Mouse (Mus musculus) embryonic facial prominence, embryonic 13.5 days (tissue): ENCODE measurements around the gene Heg1. TPM values are rescaled to one million over a fixed set of nuclear protein-coding genes. Genes with fewer than 3 reads are reported as not detected.

Source experiments
- ATAC-seq: fragments of 200-750 bp; cut with Nextera tagmentation; 2 replicates; pipeline ENCODE4 v1.8.0; 2017; ENCODE audit warnings: low read depth; ENCODE audit not compliant: insufficient number of reproducible peaks, insufficient read depth, low FRiP score, low TSS enrichment
- H3K27ac ChIP-seq: fragments of 300-500 bp; sonication (generic); 2 replicates; pipeline ENCODE4 v1.5.1; 2015; ENCODE audit warnings: moderate library complexity, mild to moderate bottlenecking, inconsistent platforms
- H3K27me3 ChIP-seq: fragments of 300-500 bp; sonication (generic); 2 replicates; pipeline ENCODE4 v1.6.1; 2015; ENCODE audit warnings: mild to moderate bottlenecking, inconsistent platforms
- H3K36me3 ChIP-seq: fragments of 300-500 bp; sonication (generic); 2 replicates; pipeline ENCODE4 v1.6.1; 2015; ENCODE audit warnings: mild to moderate bottlenecking, inconsistent platforms
- H3K4me1 ChIP-seq: fragments of 300-500 bp; sonication (generic); 2 replicates; pipeline ENCODE4 v1.6.1; 2015; ENCODE audit warnings: inconsistent platforms
- H3K4me2 ChIP-seq: fragments of 300-500 bp; sonication (generic); 2 replicates; pipeline ENCODE4 v1.6.1; 2015; ENCODE audit warnings: moderate library complexity, mild to moderate bottlenecking, inconsistent platforms
- H3K4me3 ChIP-seq: fragments of 300-500 bp; sonication (generic); 2 replicates; pipeline ENCODE4 v1.5.1; 2015; ENCODE audit warnings: mild to moderate bottlenecking, inconsistent platforms
- H3K9ac ChIP-seq: fragments of 300-500 bp; sonication (generic); 2 replicates; pipeline ENCODE4 v1.6.1; 2015; ENCODE audit warnings: mild to moderate bottlenecking, inconsistent platforms
- H3K9me3 ChIP-seq: fragments of 300-500 bp; sonication (generic); 2 replicates; pipeline ENCODE4 v1.6.1; 2016; ENCODE audit warnings: inconsistent platforms
- WGBS: fragments of 180-500 bp; shearing (Covaris S2); methylation state at CpG from one replicate; pipeline ENCODE4 v1.1.7; 2015; ENCODE audit warnings: mixed read lengths; 5-methylcytosine and 5-hydroxymethylcytosine counted together
- polyA plus RNA-seq: library from polyadenylated mRNA; unstranded; fragments of >200 nt; fragmentation: Nextera tagmentation; extraction: Ambion mirVana; gene quantifications from 2 replicates; pipeline ENCODE4 v1.2.1, GENCODE M21; 2015

Gene Heg1
- polyA plus RNA-seq, 1 experiment from 2014 or later, result 12.6 TPM

DNA sequence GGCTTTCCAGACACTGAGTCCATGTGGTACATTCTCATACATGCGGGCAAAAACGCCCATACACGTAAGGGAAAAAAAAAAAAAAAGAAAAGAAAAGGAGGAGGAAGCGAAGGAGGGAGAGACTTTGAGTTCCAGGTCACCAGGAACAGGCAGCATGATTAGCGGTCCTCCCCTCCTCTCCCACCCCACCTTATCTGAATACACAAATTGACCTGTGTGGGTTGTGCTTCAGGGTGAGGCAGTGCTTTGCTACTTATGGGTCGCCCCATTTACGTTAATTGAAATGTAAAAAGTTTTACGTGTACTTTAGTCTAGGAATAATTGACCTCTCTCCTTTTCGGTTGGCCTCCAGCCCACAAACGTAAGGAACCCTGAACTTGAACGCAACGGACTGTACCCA lies 82.1 kb downstream of the Heg1 start:
- Histone ChIP-seq H3K27me3 (no peaks in the 10 kb centered on the region), H3K4me1 (peaks cover 8% of the 10 kb centered on the region), H3K36me3 (peaks cover 10% of the 10 kb centered on the region; the same call in 1 of the 2 replicates), H3K9me3 (no peaks in the 10 kb centered on the region), H3K4me2 (no peak overlapping the region), H3K4me3 (no peak overlapping the region), H3K27ac (no peak overlapping the region), H3K9ac (no peak overlapping the region)
- WGBS, result 83% methylated on average over 12 of the region's 12 CpGs
- ATAC-seq, result no peak

DNA sequence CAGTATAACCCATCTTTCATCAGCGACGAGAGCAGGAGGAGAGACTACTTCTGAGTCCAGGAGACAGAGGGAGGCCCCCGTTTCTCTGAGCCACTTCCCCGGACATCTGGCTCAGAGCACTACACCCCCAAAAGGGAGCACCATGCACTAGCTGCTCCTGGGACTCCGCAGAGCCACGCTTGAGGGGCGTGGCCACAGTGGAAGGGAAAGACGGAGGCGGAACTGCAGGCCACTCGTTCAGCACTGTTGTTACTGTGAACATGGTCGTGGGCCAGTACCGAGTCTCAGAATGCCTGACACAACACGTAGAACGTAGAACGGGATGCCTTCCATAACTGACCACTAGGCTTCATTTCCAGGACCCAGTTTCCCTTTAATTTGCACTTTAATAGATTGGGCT lies 82.6 kb downstream of the Heg1 start:
- H3K9ac ChIP-seq, result no peak overlapping the region
- no peaks in the 10 kb centered on the region for H3K27me3 ChIP-seq
- H3K4me2 ChIP-seq, result no peak overlapping the region
- WGBS, result 68% methylated on average over 15 of the region's 15 CpGs
- peaks cover 10% of the 10 kb centered on the region; the same call in 1 of the 2 replicates for H3K36me3 ChIP-seq
- no peaks in the 10 kb centered on the region for H3K9me3 ChIP-seq
- no peak for ATAC-seq
- H3K4me3 ChIP-seq, result no peak overlapping the region
- H3K27ac ChIP-seq, result no peak overlapping the region
- peaks cover 8% of the 10 kb centered on the region for H3K4me1 ChIP-seq

DNA sequence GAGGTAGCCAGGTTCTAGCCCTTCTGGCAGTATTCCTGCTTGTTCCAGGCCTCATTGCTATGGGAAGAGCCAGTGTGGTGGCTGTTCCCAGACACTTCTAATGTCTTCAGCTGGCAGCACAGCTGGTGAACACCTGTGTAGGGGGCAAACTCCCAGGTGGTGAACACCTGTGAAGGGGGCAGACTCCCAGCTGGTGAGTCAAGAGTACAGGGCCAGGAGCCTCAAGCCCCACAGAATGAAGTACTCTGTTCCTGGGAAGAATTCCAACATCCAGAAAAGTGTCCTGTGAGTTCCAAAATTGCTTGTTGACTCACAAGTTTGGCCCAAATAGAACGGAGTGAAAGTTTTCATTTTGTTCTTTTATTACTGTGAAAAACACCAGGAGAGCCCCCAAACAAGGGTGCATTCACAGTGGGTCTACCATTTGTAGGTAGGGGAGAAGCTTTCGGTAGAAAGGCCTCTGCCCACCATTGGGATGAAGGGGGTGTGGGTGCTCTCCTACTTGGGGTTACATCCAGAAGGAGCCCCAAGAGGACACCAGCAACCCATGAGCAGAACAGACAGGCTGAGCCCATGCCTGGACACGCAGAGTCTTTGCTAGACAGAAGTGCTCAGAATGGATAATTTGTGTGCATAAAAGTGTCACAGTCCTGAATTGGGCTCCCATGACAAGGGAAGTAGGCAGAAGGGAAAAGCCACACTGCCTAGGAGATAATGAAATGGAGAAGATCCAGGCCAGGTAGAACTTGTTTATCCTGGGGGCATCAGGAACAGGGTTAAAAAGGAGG lies 84.5 kb downstream of the Heg1 start:
- H3K4me2 ChIP-seq, result no peak overlapping the region
- H3K9ac ChIP-seq, result no peak overlapping the region
- H3K4me1 ChIP-seq, result peaks cover 8% of the 10 kb centered on the region
- H3K36me3 ChIP-seq, result peaks cover 5% of the 10 kb centered on the region; the same call in 1 of the 2 replicates
- no peaks in the 10 kb centered on the region for H3K27me3 ChIP-seq
- 82% methylated on average over 3 of the region's 3 CpGs for WGBS
- no peak overlapping the region for H3K4me3 ChIP-seq
- H3K27ac ChIP-seq, result no peak overlapping the region
- no peaks in the 10 kb centered on the region for H3K9me3 ChIP-seq
- no peak for ATAC-seq

DNA sequence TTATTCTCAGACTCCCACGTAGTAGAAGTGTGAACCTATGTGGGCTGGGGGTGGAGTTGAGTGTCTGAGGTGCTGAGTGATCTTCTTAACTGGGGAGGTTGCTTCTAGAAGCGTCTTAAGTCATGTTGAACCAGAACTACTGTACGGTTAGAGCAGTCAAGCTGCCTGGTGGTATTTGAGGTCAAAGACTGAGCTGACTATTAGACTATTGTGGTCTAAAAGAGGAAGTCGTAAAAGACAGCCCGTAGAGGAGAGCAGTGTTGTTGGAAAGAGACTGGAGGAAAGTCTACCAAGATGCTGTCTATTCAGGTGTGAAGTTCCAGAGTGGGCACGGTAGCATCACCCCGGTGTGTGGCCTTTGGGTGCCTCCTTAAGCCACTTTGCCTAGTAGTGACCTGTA lies 85.7 kb downstream of the Heg1 start:
- ATAC-seq, result no peak
- no peak overlapping the region for H3K9ac ChIP-seq
- H3K36me3 ChIP-seq, result peaks cover 5% of the 10 kb centered on the region; the same call in 1 of the 2 replicates
- peaks cover 2% of the 10 kb centered on the region for H3K4me1 ChIP-seq
- WGBS, result 79% methylated on average over 7 of the region's 7 CpGs
- no peak overlapping the region for H3K4me3 ChIP-seq
- H3K9me3 ChIP-seq, result no peaks in the 10 kb centered on the region
- no peak overlapping the region for H3K4me2 ChIP-seq
- no peak overlapping the region for H3K27ac ChIP-seq
- no peaks in the 10 kb centered on the region for H3K27me3 ChIP-seq

DNA sequence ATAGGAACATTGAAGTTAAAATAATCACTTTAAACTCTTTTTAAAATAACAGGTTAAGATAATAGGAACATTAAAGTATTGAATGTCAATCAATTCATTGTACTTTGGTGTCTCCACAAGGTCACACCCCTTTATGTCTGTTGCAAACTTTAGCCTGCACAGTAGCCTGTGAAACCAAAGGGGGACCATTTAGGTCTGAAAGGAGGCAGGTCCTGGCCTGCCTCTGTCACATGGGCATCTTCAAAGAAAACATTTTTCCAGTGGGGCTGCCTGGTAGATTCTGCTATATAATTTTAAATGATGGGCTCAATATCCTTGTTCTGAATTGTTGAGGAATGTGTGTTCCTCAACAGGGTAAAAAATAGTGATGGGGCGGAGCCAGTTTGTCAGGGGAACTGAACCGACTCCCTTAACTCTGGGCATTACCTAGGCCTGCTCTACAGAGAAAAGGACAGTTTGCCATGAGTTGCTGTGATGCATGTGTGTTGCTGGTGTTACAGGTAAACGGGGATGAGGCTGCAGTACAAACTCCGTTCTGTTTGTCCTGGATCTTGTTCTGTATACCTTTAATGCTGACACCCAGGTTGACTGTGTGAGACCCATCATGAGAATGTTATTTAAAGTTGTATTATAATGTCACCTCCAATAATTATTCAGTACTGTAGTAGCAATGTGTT lies 86.7 kb downstream of the Heg1 start:
- no peak for ATAC-seq
- no peak overlapping the region for H3K27ac ChIP-seq
- no peaks in the 10 kb centered on the region for H3K9me3 ChIP-seq
- H3K4me2 ChIP-seq, result no peak overlapping the region
- peaks cover 5% of the 10 kb centered on the region; the same call in 1 of the 2 replicates for H3K36me3 ChIP-seq
- no peak overlapping the region for H3K4me3 ChIP-seq
- H3K27me3 ChIP-seq, result no peaks in the 10 kb centered on the region
- WGBS, result 80% methylated on average over 4 of the region's 4 CpGs
- no peak overlapping the region for H3K9ac ChIP-seq
- H3K4me1 ChIP-seq, result no peaks in the 10 kb centered on the region

DNA sequence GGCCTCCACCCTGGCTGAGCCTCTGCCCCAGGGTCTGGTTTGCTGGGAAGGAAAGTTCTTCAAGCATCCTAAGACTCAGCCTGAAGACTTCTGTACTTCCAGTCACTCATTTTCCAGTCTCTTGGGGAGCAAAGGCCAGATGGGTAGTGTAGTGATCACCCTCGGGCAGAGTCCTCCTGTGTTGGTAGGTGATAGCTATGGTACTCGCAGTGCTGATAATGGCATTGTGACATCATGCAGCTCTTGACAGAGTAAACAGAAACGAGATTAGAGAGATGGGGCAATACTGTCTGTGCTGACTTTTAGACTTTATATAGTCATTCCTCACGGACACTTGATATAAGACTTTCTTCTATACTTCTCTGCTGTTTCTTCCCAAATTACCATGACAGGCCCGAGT lies 88.6 kb downstream of the Heg1 start:
- WGBS, result 87% methylated on average over 5 of the region's 5 CpGs
- ATAC-seq, result no peak
- H3K9me3 ChIP-seq, result no peaks in the 10 kb centered on the region
- no peak overlapping the region for H3K9ac ChIP-seq
- H3K27me3 ChIP-seq, result no peaks in the 10 kb centered on the region
- no peaks in the 10 kb centered on the region for H3K4me1 ChIP-seq
- no peak overlapping the region for H3K4me3 ChIP-seq
- H3K4me2 ChIP-seq, result no peak overlapping the region
- no peak overlapping the region for H3K27ac ChIP-seq
- H3K36me3 ChIP-seq, result no peaks in the 10 kb centered on the region

DNA sequence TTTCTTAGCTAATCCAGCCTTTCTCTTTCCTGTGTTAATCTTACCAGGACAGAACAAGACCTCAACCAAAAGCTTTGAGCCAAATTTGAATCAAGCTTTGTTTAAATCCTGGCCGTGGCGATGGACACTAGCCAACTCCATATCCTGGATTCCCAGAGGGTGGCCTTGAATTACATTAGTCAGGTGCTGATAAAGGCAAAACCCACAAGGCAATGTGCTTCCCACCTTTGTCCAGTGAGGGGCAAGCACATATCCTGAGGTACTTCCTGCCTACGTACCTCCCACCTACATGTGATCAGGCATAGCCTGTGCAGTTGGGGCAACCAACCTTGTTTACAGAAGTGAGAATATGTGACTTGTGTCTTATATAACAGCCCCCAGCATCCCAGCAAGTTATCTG lies 90.8 kb downstream of the Heg1 start:
- ATAC-seq, result no peak
- no peaks in the 10 kb centered on the region for H3K27me3 ChIP-seq
- no peaks in the 10 kb centered on the region for H3K9me3 ChIP-seq
- H3K4me3 ChIP-seq, result no peak overlapping the region
- no peaks in the 10 kb centered on the region for H3K36me3 ChIP-seq
- H3K4me2 ChIP-seq, result no peak overlapping the region
- 74% methylated on average over 3 of the region's 3 CpGs for WGBS
- no peak overlapping the region for H3K9ac ChIP-seq
- H3K4me1 ChIP-seq, result no peaks in the 10 kb centered on the region
- no peak overlapping the region for H3K27ac ChIP-seq

DNA sequence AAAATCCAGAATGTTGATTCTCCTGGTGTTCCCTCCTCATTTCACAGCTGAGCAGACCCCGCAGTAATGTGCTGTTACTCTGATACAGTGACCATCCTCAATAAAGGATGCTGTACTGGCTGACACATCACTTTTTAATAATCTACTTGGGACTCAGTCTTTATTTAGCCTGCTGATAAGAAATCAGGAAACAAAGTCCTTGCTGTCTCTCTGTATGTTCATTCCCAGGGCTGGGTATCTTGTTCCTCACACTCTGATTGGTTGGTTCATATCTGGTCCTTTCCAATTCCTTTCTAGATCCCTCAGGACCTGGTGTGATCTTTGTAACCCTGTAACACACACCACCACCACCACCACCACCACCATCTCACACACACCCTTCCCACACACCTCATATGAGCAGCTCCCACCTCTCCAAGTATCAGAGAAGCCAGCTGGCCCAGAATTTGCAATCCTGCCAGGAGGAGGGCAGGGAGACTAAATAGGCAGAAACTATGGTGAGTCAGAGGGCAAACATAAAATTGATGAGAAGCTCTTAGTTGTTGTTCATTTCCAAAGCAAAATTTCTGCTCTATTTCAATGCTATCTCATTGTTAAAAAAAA lies 91.7 kb downstream of the Heg1 start:
- 93% methylated on average over 1 of the region's 1 CpGs for WGBS
- no peaks in the 10 kb centered on the region for H3K4me1 ChIP-seq
- ATAC-seq, result no peak

DNA sequence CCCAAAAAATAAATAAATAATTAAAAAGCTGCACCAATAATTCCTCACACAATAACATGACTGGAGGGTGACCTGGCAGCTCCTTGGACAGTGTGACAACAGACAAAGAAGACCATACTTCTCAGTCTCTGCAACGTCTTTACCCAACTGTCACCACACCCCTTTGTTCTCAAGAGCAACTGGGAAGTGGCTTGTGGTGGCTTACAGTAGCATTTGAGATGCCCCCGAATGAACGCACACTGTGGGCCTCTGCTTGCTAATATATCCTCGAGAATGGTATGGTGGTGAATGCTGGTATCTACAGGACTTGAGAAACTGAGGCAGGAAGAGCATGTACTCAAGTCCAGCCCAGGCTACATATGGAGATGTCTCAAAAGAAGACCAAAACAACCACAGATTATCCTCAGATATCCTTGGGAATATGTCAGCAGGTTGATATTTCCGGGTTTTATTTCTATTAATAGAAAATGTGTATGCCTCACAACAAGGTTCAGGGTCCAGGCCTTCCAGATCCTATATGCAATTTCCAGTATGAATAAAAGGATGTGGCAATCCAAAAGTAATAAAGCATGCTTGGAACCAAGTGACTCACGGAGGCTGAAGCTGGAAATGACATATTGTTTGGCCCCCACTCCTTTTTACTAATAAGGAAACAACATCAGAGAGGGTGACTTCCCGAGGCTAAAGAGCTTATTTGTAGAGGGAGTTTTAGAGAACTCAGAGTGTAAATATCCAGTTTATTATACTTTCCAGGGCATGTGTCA lies 92.8 kb downstream of the Heg1 start:
- H3K4me3 ChIP-seq, result no peak overlapping the region
- H3K27me3 ChIP-seq, result no peaks in the 10 kb centered on the region
- H3K9ac ChIP-seq, result no peak overlapping the region
- no peak overlapping the region for H3K27ac ChIP-seq
- H3K4me2 ChIP-seq, result no peak overlapping the region
- no peaks in the 10 kb centered on the region for H3K4me1 ChIP-seq
- 83% methylated on average over 7 of the region's 7 CpGs for WGBS
- ATAC-seq, result no peak
- no peaks in the 10 kb centered on the region for H3K36me3 ChIP-seq
- H3K9me3 ChIP-seq, result no peaks in the 10 kb centered on the region

More for the DNA sequence above, 91.7 kb downstream of the Heg1 start:
- Histone ChIP-seq H3K4me2 (no peak overlapping the region), H3K27me3 (no peaks in the 10 kb centered on the region), H3K36me3 (no peaks in the 10 kb centered on the region), H3K9ac (no peak overlapping the region), H3K9me3 (no peaks in the 10 kb centered on the region), H3K4me3 (no peak overlapping the region), H3K27ac (no peak overlapping the region)

DNA sequence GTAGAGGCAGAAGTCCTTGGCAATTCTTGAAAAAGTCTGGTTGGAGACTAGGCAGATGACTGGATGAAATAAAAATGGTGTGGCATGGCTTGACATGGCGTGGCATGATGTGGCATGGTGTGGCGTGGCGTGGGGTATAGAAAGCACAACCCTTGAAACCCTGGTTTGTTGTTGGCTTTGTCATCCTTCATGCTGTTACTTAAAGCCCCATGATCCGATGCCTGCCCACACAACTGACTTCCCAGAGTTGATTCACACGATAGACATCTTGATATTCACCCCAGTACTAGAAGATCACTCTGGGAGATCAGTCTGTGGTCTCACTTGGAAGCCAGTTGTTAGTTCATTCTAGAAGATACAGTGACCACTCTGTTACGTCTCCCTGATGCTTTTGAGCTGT lies 93.4 kb downstream of the Heg1 start:
- ATAC-seq, result no peak
- no peak overlapping the region for H3K27ac ChIP-seq
- H3K9me3 ChIP-seq, result no peaks in the 10 kb centered on the region
- H3K27me3 ChIP-seq, result no peaks in the 10 kb centered on the region
- H3K4me2 ChIP-seq, result no peak overlapping the region
- WGBS, result 89% methylated on average over 6 of the region's 6 CpGs
- H3K4me1 ChIP-seq, result no peaks in the 10 kb centered on the region
- no peak overlapping the region for H3K4me3 ChIP-seq
- H3K36me3 ChIP-seq, result no peaks in the 10 kb centered on the region
- H3K9ac ChIP-seq, result no peak overlapping the region
